ENCODE assay signal across 8 mouse cellular contexts in the genomic region with DNA sequence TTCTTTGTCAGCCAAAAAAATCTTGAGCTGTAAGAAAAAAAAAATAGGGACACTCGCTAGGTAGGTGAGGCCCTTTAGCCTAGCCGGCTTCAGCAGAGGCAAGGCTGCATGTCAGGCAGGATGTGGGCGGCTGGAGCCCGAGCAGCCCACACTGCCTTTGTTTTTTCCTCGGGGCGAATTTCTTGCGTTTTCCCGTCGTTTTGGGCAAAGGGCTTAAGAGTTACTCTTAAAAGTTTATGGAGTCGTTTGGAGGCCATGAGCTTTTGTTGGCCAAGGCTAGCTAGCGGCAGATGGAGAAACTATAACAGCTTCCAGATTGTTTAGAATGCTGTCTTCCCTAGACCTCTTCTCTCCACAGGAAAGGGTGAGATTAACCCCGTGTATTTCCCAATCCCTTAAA. TPM values are rescaled to one million over a fixed set of nuclear protein-coding genes. Genes with fewer than 3 reads are reported as not detected.
DNase-seq lines count a peak whose midpoint lies in the region; ATAC-seq and TF ChIP-seq lines count a peak whose summit lies in the region.

No protein-coding gene starts in this region.

- no peaks in the 10 kb centered on the region for H3K27me3 ChIP-seq in hindbrain, embryonic 13.5 days
- no peaks in the 10 kb centered on the region for H3K27me3 ChIP-seq in midbrain, embryonic 11.5 days (ENCODE audit: control insufficient read depth, insufficient read depth, low read length)

- peak overlapping the region; percentile 86 for H3K9ac ChIP-seq in hindbrain, embryonic 13.5 days
- peak overlapping the region; percentile 54 for H3K9ac ChIP-seq in midbrain, embryonic 11.5 days (ENCODE audit: low read length)

- peaks cover 27% of the 10 kb centered on the region for H3K4me1 ChIP-seq in hindbrain, embryonic 13.5 days (replicated peaks)
- H3K4me1 ChIP-seq in midbrain, embryonic 11.5 days (ENCODE audit: control insufficient read depth, insufficient read depth, low read length): peaks cover 8% of the 10 kb centered on the region; the same call in 1 of the 2 replicates

- H3K9me3 ChIP-seq in hindbrain, embryonic 13.5 days: no peaks in the 10 kb centered on the region
- H3K9me3 ChIP-seq in midbrain, embryonic 11.5 days (ENCODE audit: control insufficient read depth, low read length): no peaks in the 10 kb centered on the region

- H3K36me3 ChIP-seq in hindbrain, embryonic 13.5 days: peaks cover 29% of the 10 kb centered on the region
- peaks cover 2% of the 10 kb centered on the region for H3K36me3 ChIP-seq in midbrain, embryonic 11.5 days (ENCODE audit: control insufficient read depth, insufficient read depth, low read length)

- TF ChIP-seq POLR2A in brain, embryonic 14.5 days (IDR thresholded peaks at IDR 0.05; ENCODE audit: borderline replicate concordance, extremely low read depth, insufficient read depth, insufficient read length, poor library complexity, severe bottlenecking): no peak

- H3K4me3 ChIP-seq in left cerebral cortex, adult 2 months: peak overlapping the region; percentile 67
- H3K4me3 ChIP-seq in hindbrain, embryonic 13.5 days: peak overlapping the region; percentile 63
- H3K4me3 ChIP-seq in midbrain, embryonic 11.5 days (ENCODE audit: low read depth, low read length): peak overlapping the region; percentile 46

- 4% methylated on average over 12 of the region's 12 CpGs for WGBS in hindbrain, embryonic 13.5 days
- WGBS in midbrain, embryonic 11.5 days: 5% methylated on average over 12 of the region's 12 CpGs

- no peak for TF ChIP-seq CTCF in left cerebral cortex, adult 2 months (IDR thresholded peaks at IDR 0.05)
- TF ChIP-seq CTCF in brain, embryonic 14.5 days (IDR thresholded peaks at IDR 0.05; ENCODE audit: borderline replicate concordance, extremely low read depth, insufficient read depth, insufficient read length): no peak

- DNase-seq in left cerebral cortex, adult 2 months (ENCODE audit: extremely low spot score in 1 of 2, low spot score in 2 of 2): no peak
- no peak for DNase-seq in left cerebral cortex, adult 8-10 months (ENCODE audit: low spot score in 2 of 2)
- DNase-seq in brain, embryonic 14.5 days (ENCODE audit: low read depth): peak; percentile 34
- DNase-seq in midbrain, embryonic 11.5 days (ENCODE audit: low spot score, missing footprints): peak; percentile 89
- DNase-seq in ovary, adult 18-20 months (ENCODE audit: low spot score): no peak
- DNase-seq in right cerebral cortex, adult 18-20 months: no peak
- no peak for DNase-seq in right cerebral cortex, postnatal 14 days

- H3K27ac ChIP-seq in left cerebral cortex, adult 2 months: no peak overlapping the region; the same call in 1 of the 2 replicates
- peak overlapping the region; percentile 83 for H3K27ac ChIP-seq in hindbrain, embryonic 13.5 days
- no peak overlapping the region for H3K27ac ChIP-seq in midbrain, embryonic 11.5 days (ENCODE audit: low read depth, low read length)

- intact Hi-C loops in left cerebral cortex, adult 2 months (cut with DNase I): no loop called here

- peak overlapping the region; percentile 86 for H3K4me2 ChIP-seq in hindbrain, embryonic 13.5 days
- peak overlapping the region; percentile 48 for H3K4me2 ChIP-seq in midbrain, embryonic 11.5 days

- no peak for ATAC-seq in hindbrain, embryonic 13.5 days (ENCODE audit: low FRiP score)
- no peak for ATAC-seq in midbrain, embryonic 11.5 days (ENCODE audit: low FRiP score)

RNA-seq across cellular contexts. Expression of a gene that starts 0.7 kb away (rescaled TPM):
- 10 to 100 TPM; 29.9 to 36.4 TPM for total RNA-seq in left cerebral cortex, adult 2 months (2021)
- 10 to 100 TPM; 35.1 to 45.9 (median 40.3) TPM for total RNA-seq in left cerebral cortex, adult 8-10 months (2022)
- polyA plus RNA-seq in brain, embryonic 14.5 days (2012; rRNA removed): 56.1 and 83.2 TPM in 2 replicates
- polyA plus RNA-seq in hindbrain, embryonic 13.5 days (2015; fragmentation: Nextera tagmentation; extraction: Ambion mirVana): 165 and 227 TPM in 2 replicates
- polyA plus RNA-seq in midbrain, embryonic 11.5 days (2014; fragmentation: Nextera tagmentation; extraction: Ambion mirVana): 65.2 and 65.3 TPM in 2 replicates

RNA-seq across cellular contexts. Expression of a gene that starts 33.1 kb away (rescaled TPM):
- total RNA-seq in left cerebral cortex, adult 2 months (2021): 10 to 100 TPM; 41.9 to 57.5 TPM
- total RNA-seq in left cerebral cortex, adult 8-10 months (2022): 10 to 100 TPM; 48.0 to 60.1 (median 52.6) TPM
- 22.5 and 24.2 TPM in 2 replicates for polyA plus RNA-seq in brain, embryonic 14.5 days (2012; rRNA removed)
- polyA plus RNA-seq in hindbrain, embryonic 13.5 days (2015; fragmentation: Nextera tagmentation; extraction: Ambion mirVana): 29.4 and 34.1 TPM in 2 replicates
- 49.9 and 51.9 TPM in 2 replicates for polyA plus RNA-seq in midbrain, embryonic 11.5 days (2014; fragmentation: Nextera tagmentation; extraction: Ambion mirVana)

RNA-seq across cellular contexts. Expression of a gene that starts 52.3 kb away (rescaled TPM):
- 1 to 10 TPM; 1.5 to 1.7 TPM for total RNA-seq in left cerebral cortex, adult 2 months (2021)
- 1 to 10 TPM; 1.6 to 2.3 (median 2.0) TPM for total RNA-seq in left cerebral cortex, adult 8-10 months (2022)
- 0.83 and 1.00 TPM in 2 replicates for polyA plus RNA-seq in brain, embryonic 14.5 days (2012; rRNA removed)
- polyA plus RNA-seq in hindbrain, embryonic 13.5 days (2015; fragmentation: Nextera tagmentation; extraction: Ambion mirVana): 1.3 TPM in 2 replicates
- polyA plus RNA-seq in midbrain, embryonic 11.5 days (2014; fragmentation: Nextera tagmentation; extraction: Ambion mirVana): 0.77 and 1.2 TPM in 2 replicates

Comparison
In these comparisons a context has a peak if more than half of its experiments do, and no peak if none do; other contexts are left out.
1. DNase-seq: peak in brain, embryonic 14.5 days (single experiment) and midbrain, embryonic 11.5 days (single experiment); none in left cerebral cortex, adult 2 months (0 of 2), left cerebral cortex, adult 8-10 months (0 of 2), ovary, adult 18-20 months (single experiment), right cerebral cortex, adult 18-20 months (single experiment) and right cerebral cortex, postnatal 14 days (single experiment).
2. Peak in every context shown above with its lines, with median percentiles within 50 percentile points of each other: H3K4me3 ChIP-seq.